Mouse (Mus musculus) spleen, adult 2 months (tissue): ENCODE measurements around the gene Ssx2ip.

Experiments used
- CTCF ChIP-seq: fragments of 200-500 bp; IDR thresholded peaks from 2 replicates; pipeline ENCODE4 v1.5.1; 2011; ENCODE audit warnings: mild to moderate bottlenecking, inconsistent platforms; ENCODE audit not compliant: insufficient read depth, insufficient read length, insufficient replicate concordance; ENCODE audit errors: extremely low read depth
- POLR2A ChIP-seq: fragments of 200-500 bp; IDR thresholded peaks from 2 replicates; pipeline ENCODE4 v1.6.1; 2011; ENCODE audit warnings: low read depth, low read length, inconsistent platforms

- TF ChIP-seq CTCF (no peak), POLR2A (no peak)
Observed at GRCm38 (mm10) chr3:146486464-146486863, 82.0 kb downstream of the Ssx2ip start.
